Mouse (Mus musculus) MEL (cell line): ENCODE measurements at regions not wholly inside any gene's neighbourhood (a gene's known extent, or its start where the extent isn't known, plus 50 kb on each side); places are given as distances from the start of the nearest gene placed in this dataset.

Source experiments
- DNase-seq: peaks from one replicate; pipeline ENCODE4 v3.0.0; 2011; ENCODE audit warnings: low read depth, low spot score
- H3K27ac ChIP-seq: 2 replicates; pipeline ENCODE4 v1.5.1; 2012; ENCODE audit warnings: low read depth, mild to moderate bottlenecking, control low read depth, low read length, moderate library complexity; ENCODE audit not compliant: control insufficient read depth
- H3K27me3 ChIP-seq, 2 experiments: fragments of 150-350 bp in 1 of 2; sonication (generic) in 1 of 2; 2 replicates each; pipeline ENCODE4 v1.6.1; 2012; ENCODE audit warnings: low read length in 2 of 2, mild to moderate bottlenecking in 2 of 2, improper control_type of control experiment in 1 of 2, moderate library complexity in 1 of 2; ENCODE audit not compliant: insufficient read depth in 2 of 2, control insufficient read depth in 1 of 2
- H3K36me3 ChIP-seq, 2 experiments: 2 replicates each; pipeline ENCODE4 v1.6.1; 2012 to 2014; ENCODE audit warnings: low read length in 2 of 2, improper control_type of control experiment in 1 of 2, inconsistent platforms in 1 of 2, mild to moderate bottlenecking in 1 of 2; ENCODE audit not compliant: insufficient read depth in 2 of 2, control insufficient read depth in 1 of 2
- H3K4me1 ChIP-seq, 2 experiments: fragments of 150-350 bp in 1 of 2; sonication (generic) in 1 of 2; 2 replicates each; pipeline ENCODE4 v1.6.1; 2012; ENCODE audit warnings: low read length in 2 of 2, improper control_type of control experiment in 1 of 2, mild to moderate bottlenecking in 1 of 2; ENCODE audit not compliant: insufficient read depth in 2 of 2, control insufficient read depth in 1 of 2
- H3K4me3 ChIP-seq, 2 experiments: fragments of 150-350 bp in 1 of 2; sonication (generic) in 1 of 2; 2 replicates each; pipeline ENCODE4 v1.5.1; 2012; ENCODE audit warnings: low read depth in 2 of 2, low read length in 2 of 2, mild to moderate bottlenecking in 2 of 2, moderate library complexity in 2 of 2, control low read depth in 1 of 2, improper control_type of control experiment in 1 of 2; ENCODE audit not compliant: control insufficient read depth in 1 of 2, insufficient read depth in 1 of 2
- H3K79me2 ChIP-seq: 2 replicates; pipeline ENCODE4 v1.6.1; 2012; ENCODE audit warnings: mild to moderate bottlenecking, low read length, moderate library complexity; ENCODE audit not compliant: control insufficient read depth, poor library complexity, insufficient read depth
- H3K9ac ChIP-seq: 2 replicates; pipeline ENCODE4 v1.6.1; 2012; ENCODE audit warnings: low read depth, mild to moderate bottlenecking, control low read depth, low read length, moderate library complexity; ENCODE audit not compliant: control insufficient read depth, poor library complexity, severe bottlenecking
- H3K9me3 ChIP-seq: fragments of 150-350 bp; sonication (generic); replicated peaks from 2 replicates; pipeline ENCODE4 v1.6.1; 2012; ENCODE audit warnings: mild to moderate bottlenecking, low read length, improper control_type of control experiment, moderate library complexity; ENCODE audit not compliant: insufficient read depth
- BHLHE40 ChIP-seq: IDR thresholded peaks from 2 replicates; pipeline ENCODE4 v1.6.1; 2012; ENCODE audit warnings: low read depth, mild to moderate bottlenecking, inconsistent platforms, low read length, improper control_type of control experiment, borderline replicate concordance
- CTCF ChIP-seq, 3 experiments: IDR thresholded peaks in 2 of 3; conservative IDR thresholded peaks in 1 of 3; 2 replicates each; pipeline ENCODE4 v1.5.1; 2011 to 2012; ENCODE audit warnings: low read length in 3 of 3, low read depth in 2 of 3, mild to moderate bottlenecking in 2 of 3, improper control_type of control experiment in 1 of 3, inconsistent platforms in 1 of 3, mixed read lengths in 1 of 3, moderate library complexity in 1 of 3; ENCODE audit not compliant: control insufficient read depth in 1 of 3, insufficient read depth in 1 of 3, poor library complexity in 1 of 3, severe bottlenecking in 1 of 3
- E2F4 ChIP-seq: IDR thresholded peaks from 2 replicates; pipeline ENCODE4 v1.6.1; 2011; ENCODE audit warnings: low read depth, low read length, improper control_type of control experiment, borderline replicate concordance
- HCFC1 ChIP-seq: IDR thresholded peaks from 2 replicates; pipeline ENCODE4 v1.6.1; 2012; ENCODE audit warnings: low read depth, mild to moderate bottlenecking, inconsistent platforms, low read length, improper control_type of control experiment, moderate library complexity
- JUND ChIP-seq: IDR thresholded peaks from 2 replicates; pipeline ENCODE4 v1.6.1; 2011; ENCODE audit warnings: low read depth, mild to moderate bottlenecking, improper control_type of control experiment, low read length
- KAT2A ChIP-seq: conservative IDR thresholded peaks from 2 replicates; pipeline ENCODE4 v1.6.1; 2012; ENCODE audit warnings: low read depth, low read length, improper control_type of control experiment, inconsistent platforms
- MAFK ChIP-seq: IDR thresholded peaks from 2 replicates; pipeline ENCODE4 v1.6.1; 2011; ENCODE audit warnings: low read depth, mild to moderate bottlenecking, low read length, improper control_type of control experiment, borderline replicate concordance
- MAZ ChIP-seq: IDR thresholded peaks from 2 replicates; pipeline ENCODE4 v1.6.1; 2012; ENCODE audit warnings: low read depth, mild to moderate bottlenecking, inconsistent platforms, low read length, improper control_type of control experiment
- MYC ChIP-seq: IDR thresholded peaks from 2 replicates; pipeline ENCODE4 v1.6.1; 2011; ENCODE audit warnings: low read depth, mild to moderate bottlenecking, low read length, improper control_type of control experiment, moderate library complexity
- NELFE ChIP-seq: IDR thresholded peaks from 2 replicates; pipeline ENCODE4 v1.6.1; 2011; ENCODE audit warnings: low read depth, low read length, improper control_type of control experiment
- NRF1 ChIP-seq: IDR thresholded peaks from 2 replicates; pipeline ENCODE4 v1.6.1; 2014; ENCODE audit warnings: low read depth, mild to moderate bottlenecking, inconsistent platforms, low read length, improper control_type of control experiment, moderate library complexity; ENCODE audit not compliant: poor library complexity, insufficient read depth, severe bottlenecking
- POLR2AphosphoS2 ChIP-seq: IDR thresholded peaks from 2 replicates; pipeline ENCODE4 v1.6.1; 2011; ENCODE audit warnings: low read length, improper control_type of control experiment
- POLR2AphosphoS5 ChIP-seq: IDR thresholded peaks from 2 replicates; pipeline ENCODE4 v1.6.1; 2012; ENCODE audit warnings: low read depth, borderline replicate concordance, mild to moderate bottlenecking, inconsistent platforms, low read length, moderate library complexity, mixed read lengths
- RAD21 ChIP-seq: IDR thresholded peaks from 2 replicates; pipeline ENCODE4 v1.6.1; 2011; ENCODE audit warnings: mild to moderate bottlenecking, low read depth, low read length, improper control_type of control experiment
- SMC3 ChIP-seq: IDR thresholded peaks from 2 replicates; pipeline ENCODE4 v1.6.1; 2011; ENCODE audit warnings: low read depth, low read length, improper control_type of control experiment
- TAL1 ChIP-seq: IDR thresholded peaks from 2 replicates; pipeline ENCODE4 v1.6.1; 2012; ENCODE audit warnings: mild to moderate bottlenecking, inconsistent platforms, low read length, moderate library complexity, mixed read lengths
- UBTF ChIP-seq: IDR thresholded peaks from 2 replicates; pipeline ENCODE4 v1.6.1; 2012; ENCODE audit warnings: low read depth, mild to moderate bottlenecking, inconsistent platforms, low read length, improper control_type of control experiment, moderate library complexity, borderline replicate concordance; ENCODE audit not compliant: insufficient read depth
- USF1 ChIP-seq: IDR thresholded peaks from 2 replicates; pipeline ENCODE4 v1.6.1; 2014; ENCODE audit warnings: low read depth, mild to moderate bottlenecking, inconsistent platforms, low read length, improper control_type of control experiment, moderate library complexity
- USF2 ChIP-seq, 2 experiments: IDR thresholded peaks; 2 replicates each; pipeline ENCODE4 v1.6.1; 2011 to 2012; ENCODE audit warnings: improper control_type of control experiment in 2 of 2, low read length in 2 of 2, borderline replicate concordance in 1 of 2, inconsistent platforms in 1 of 2, low read depth in 1 of 2, mild to moderate bottlenecking in 1 of 2; ENCODE audit not compliant: insufficient read depth in 1 of 2
- ZC3H11A ChIP-seq: IDR thresholded peaks from 2 replicates; pipeline ENCODE4 v1.6.1; 2012; ENCODE audit warnings: low read depth, mild to moderate bottlenecking, inconsistent platforms, low read length, improper control_type of control experiment

- Histone ChIP-seq H3K4me1 (no peaks in the 10 kb centered on the region), H3K79me2 (no peaks in the 10 kb centered on the region), H3K9ac (no peak overlapping the region), H3K27me3 (no peaks in the 10 kb centered on the region; a peak in 1 of 4 replicates), H3K9me3 (no peaks in the 10 kb centered on the region), H3K4me3 (no peak overlapping the region), H3K36me3 (no peaks in the 10 kb centered on the region), H3K27ac (no peak overlapping the region)
- TF ChIP-seq USF1 (no peak), MYC (no peak), E2F4 (no peak), TAL1 (no peak), SMC3 (no peak), JUND (no peak), MAFK (no peak), CTCF (IDR thresholded peaks at IDR 0.05 in 2 of 3, conservative IDR thresholded peaks at IDR 0.05 in 1 of 3; ENCODE audit: control insufficient read depth in 1 of 3, insufficient read depth in 1 of 3, low read depth in 2 of 3, low read length in 3 of 3, poor library complexity in 1 of 3, severe bottlenecking in 1 of 3) (no peak), BHLHE40 (no peak), NRF1 (no peak), HCFC1 (no peak)
- no peak for DNase-seq
Measured at GRCm38 (mm10) chr3:128239813-128240421, 343.8 kb upstream of the Fam241a start.

GRCm38 (mm10) chr3:128230390-128230789 is 334.3 kb upstream of the Fam241a start:
- no peaks in the 10 kb centered on the region for H3K4me1 ChIP-seq
- no peak for DNase-seq
- H3K36me3 ChIP-seq: no peaks in the 10 kb centered on the region
- no peak overlapping the region for H3K9ac ChIP-seq
- no peak for TF ChIP-seq KAT2A
- TF ChIP-seq MAZ: no peak
- TF ChIP-seq NELFE: no peak
- no peak for TF ChIP-seq POLR2AphosphoS2
- TF ChIP-seq POLR2AphosphoS5: no peak
- no peak for TF ChIP-seq E2F4
- no peak for TF ChIP-seq MAFK
- no peak for TF ChIP-seq BHLHE40
- no peak for TF ChIP-seq UBTF
- TF ChIP-seq RAD21: no peak
- TF ChIP-seq SMC3: no peak
- TF ChIP-seq CTCF (IDR thresholded peaks at IDR 0.05 in 2 of 3, conservative IDR thresholded peaks at IDR 0.05 in 1 of 3; ENCODE audit: control insufficient read depth in 1 of 3, insufficient read depth in 1 of 3, low read depth in 2 of 3, low read length in 3 of 3, poor library complexity in 1 of 3, severe bottlenecking in 1 of 3): no peak
- no peak for TF ChIP-seq USF2 (IDR thresholded peaks at IDR 0.05; ENCODE audit: borderline replicate concordance in 1 of 2, insufficient read depth in 1 of 2, low read depth in 1 of 2, low read length in 2 of 2)
- no peak for TF ChIP-seq ZC3H11A
- no peaks in the 10 kb centered on the region for H3K27me3 ChIP-seq
- no peaks in the 10 kb centered on the region for H3K79me2 ChIP-seq
- H3K9me3 ChIP-seq: no peaks in the 10 kb centered on the region
- H3K4me3 ChIP-seq: no peak overlapping the region
- H3K27ac ChIP-seq: no peak overlapping the region
